Mouse (Mus musculus): Measurements from ENCODE around the gene Gm2056. TPM values are rescaled to one million over a fixed set of nuclear protein-coding genes. Genes with fewer than 3 reads are reported as not detected.
"Not testable (repeated sequence)": the region's sequence is repeated elsewhere in the genome, so short reads cannot be mapped to it uniquely, and the experiment has no call there.

Gm2056 gene
- not detected in 2 replicates for polyA plus RNA-seq (2015; fragmentation: Nextera tagmentation; extraction: Ambion mirVana)

DNA sequence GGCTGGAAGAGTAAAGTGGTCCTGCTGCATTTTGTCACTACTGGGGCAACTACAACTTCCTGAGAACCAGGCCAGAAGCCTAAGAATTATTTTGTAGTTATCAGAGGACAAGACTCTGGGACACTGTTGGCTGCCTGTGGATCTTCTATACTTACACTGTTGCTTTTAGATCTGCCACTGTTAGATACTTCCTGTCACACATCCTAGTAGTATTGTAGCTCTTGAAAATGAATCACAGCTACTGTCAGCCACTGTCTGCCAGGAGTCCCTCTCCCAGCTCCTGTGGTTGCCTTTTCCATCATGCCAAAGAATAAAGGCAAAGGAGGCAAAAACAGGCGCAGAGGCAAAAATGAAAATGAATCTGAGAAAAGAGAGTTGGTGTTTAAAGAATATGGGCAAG, at the start of gene Gm2056:
Gene Gm2056 (plus strand): TSS at position 301 of the 400 bp plus-strand sequence.
- H3K4me1 ChIP-seq; ATAC-seq (replicated peaks; ENCODE audit: low FRiP score); H3K4me2 ChIP-seq; H3K9me3 ChIP-seq (replicated peaks); H3K27me3 ChIP-seq; H3K4me3 ChIP-seq (replicated peaks); H3K36me3 ChIP-seq; H3K27ac ChIP-seq; H3K9ac ChIP-seq: not testable (repeated sequence)
- 89% methylated on average over 1 of the region's 1 CpGs for WGBS

DNA sequence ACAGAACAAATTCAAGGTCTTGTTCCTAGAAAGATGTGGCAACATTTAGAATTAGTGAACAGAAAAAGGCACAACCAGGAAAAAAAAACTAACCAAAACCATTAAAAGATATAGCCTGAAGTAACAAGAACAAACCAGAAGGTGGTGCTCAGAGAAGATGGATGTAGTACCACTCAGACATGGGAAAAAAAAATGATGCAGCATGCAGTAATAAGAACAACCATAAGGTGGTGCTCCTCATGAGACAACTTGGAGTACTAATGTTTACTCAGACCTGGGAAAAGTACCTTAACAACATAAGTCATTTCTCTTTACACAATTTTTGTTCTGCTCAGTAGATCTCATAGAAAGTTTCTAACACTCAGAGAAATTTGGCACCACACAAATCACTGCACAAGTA, 42.8 kb upstream of the Gm2056 start:
- not testable (repeated sequence) for H3K9ac ChIP-seq; ATAC-seq (replicated peaks; ENCODE audit: low FRiP score); H3K4me1 ChIP-seq; H3K9me3 ChIP-seq (replicated peaks); H3K4me3 ChIP-seq (replicated peaks); H3K27ac ChIP-seq; H3K27me3 ChIP-seq; H3K36me3 ChIP-seq; H3K4me2 ChIP-seq

DNA sequence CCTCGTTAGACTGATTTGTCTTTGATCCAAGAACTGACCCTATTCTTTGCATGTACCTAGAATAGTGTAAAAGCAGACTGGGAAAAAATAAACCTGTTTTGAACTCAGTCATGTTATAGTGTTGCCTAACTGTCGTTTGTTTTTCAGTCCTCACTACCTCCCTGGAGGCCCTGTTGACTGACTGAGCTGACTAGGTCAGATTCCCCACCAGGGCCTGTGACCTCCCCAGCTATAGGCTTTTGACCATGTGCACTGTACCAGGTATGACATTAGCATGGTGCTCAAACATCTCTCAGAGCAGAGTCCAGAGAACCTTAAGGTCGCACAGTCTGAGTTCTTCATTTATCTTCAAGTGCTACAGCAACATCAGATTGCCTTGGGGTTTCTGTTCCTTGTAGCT, 22.7 kb upstream of the Gm2056 start:
- H3K27me3 ChIP-seq; H3K4me3 ChIP-seq (replicated peaks); H3K9me3 ChIP-seq (replicated peaks); H3K27ac ChIP-seq; H3K9ac ChIP-seq; H3K4me1 ChIP-seq; H3K4me2 ChIP-seq; ATAC-seq (replicated peaks; ENCODE audit: low FRiP score); H3K36me3 ChIP-seq: not testable (repeated sequence)
- 71% methylated on average over 3 of the region's 3 CpGs for WGBS

DNA sequence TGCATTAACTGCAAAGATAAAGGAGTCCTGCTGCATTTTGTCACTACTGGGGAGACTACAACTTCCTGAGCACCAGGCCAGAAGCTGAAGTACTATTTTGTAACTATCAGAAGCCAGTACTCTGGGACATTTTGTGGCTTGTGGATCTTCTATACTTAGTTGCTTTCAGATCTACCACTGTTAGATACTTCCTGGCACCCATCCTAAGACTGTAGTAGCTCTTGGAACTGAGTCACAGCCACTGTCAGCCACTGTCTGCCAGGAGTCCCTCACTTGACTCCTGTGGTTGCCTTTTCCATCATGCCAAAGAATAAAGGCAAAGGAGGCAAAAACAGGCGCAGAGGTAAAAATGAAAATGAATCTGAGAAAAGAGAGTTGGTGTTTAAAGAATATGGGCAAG, 15.3 kb upstream of the Gm2056 start, which contains the start of gene Gm2075:
Gene Gm2075 (plus strand): TSS at position 301 of the 400 bp plus-strand sequence.
- not testable (repeated sequence) for H3K36me3 ChIP-seq; H3K9ac ChIP-seq; H3K4me3 ChIP-seq (replicated peaks); ATAC-seq (replicated peaks; ENCODE audit: low FRiP score); H3K4me1 ChIP-seq; H3K27ac ChIP-seq; H3K4me2 ChIP-seq; H3K27me3 ChIP-seq; H3K9me3 ChIP-seq (replicated peaks)
- 86% methylated on average over 1 of the region's 1 CpGs for WGBS

DNA sequence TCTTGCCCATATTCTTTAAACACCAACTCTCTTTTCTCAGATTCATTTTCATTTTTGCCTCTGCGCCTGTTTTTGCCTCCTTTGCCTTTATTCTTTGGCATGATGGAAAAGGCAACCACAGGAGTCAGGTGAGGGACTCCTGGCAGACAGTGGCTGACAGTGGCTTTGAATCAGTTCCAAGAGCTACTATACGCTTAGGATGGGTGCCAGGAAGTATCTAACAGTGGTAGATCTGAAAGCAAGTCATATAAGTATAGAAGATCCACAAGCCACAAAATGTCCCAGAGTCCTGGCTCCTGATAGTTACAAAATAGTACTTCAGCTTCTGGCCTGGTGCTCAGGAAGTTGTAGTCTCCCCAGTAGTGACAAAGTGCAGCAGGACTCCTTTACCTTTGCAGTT, 8.1 kb upstream of the Gm2056 start, which contains the start of gene Gm6803:
Gene Gm6803 (minus strand): TSS at position 101 of the 400 bp plus-strand sequence.
- not testable (repeated sequence) for H3K4me3 ChIP-seq (replicated peaks); H3K4me2 ChIP-seq; H3K27me3 ChIP-seq; H3K9me3 ChIP-seq (replicated peaks); H3K36me3 ChIP-seq; H3K27ac ChIP-seq; H3K4me1 ChIP-seq; ATAC-seq (replicated peaks; ENCODE audit: low FRiP score); H3K9ac ChIP-seq
- 83% methylated on average over 2 of the region's 2 CpGs for WGBS

DNA sequence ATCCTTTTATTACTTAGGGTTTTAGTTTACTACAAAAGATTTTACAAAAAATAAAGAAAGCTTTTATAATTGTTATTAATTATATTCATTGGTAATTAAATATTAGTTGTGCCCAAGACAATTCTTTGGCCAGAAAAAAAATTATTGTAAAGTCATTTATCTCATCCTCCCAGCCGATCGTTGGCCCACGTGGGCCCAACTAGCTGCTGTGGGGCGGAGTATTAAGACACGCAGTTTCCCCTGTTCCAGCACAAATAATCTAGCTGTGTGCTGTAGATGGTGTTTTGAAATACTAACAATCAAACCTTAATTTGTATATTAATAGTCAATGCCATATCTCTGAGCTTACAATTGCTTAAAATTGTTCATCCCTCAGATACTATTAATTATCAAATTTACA, 5.4 kb downstream of the Gm2056 start:
- not testable (repeated sequence) for ATAC-seq (replicated peaks; ENCODE audit: low FRiP score); H3K9me3 ChIP-seq (replicated peaks); H3K36me3 ChIP-seq; H3K4me1 ChIP-seq; H3K27me3 ChIP-seq; H3K9ac ChIP-seq; H3K4me2 ChIP-seq; H3K4me3 ChIP-seq (replicated peaks); H3K27ac ChIP-seq
- 92% methylated on average over 5 of the region's 5 CpGs for WGBS

DNA sequence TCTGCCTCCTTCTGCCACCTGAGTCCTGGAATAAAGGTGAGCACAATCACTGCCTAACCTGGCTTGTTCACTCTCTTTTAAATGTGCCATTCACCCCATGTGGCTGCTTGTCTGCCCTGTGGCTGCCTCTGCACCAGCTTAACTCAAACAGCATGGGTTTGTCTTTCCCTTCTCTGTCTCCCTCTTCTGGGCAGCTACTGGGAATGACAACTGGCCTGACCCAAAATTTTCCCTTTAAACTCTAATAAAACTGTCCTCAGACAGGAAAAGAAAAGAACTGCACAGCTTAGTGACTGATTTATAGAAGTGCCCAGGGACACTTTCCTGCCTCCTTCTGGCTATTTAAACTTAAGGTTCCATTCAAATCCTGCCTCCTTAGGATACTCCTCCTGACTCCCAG, 12.3 kb downstream of the Gm2056 start:
- not testable (repeated sequence) for H3K36me3 ChIP-seq; H3K9me3 ChIP-seq (replicated peaks); H3K4me1 ChIP-seq; H3K9ac ChIP-seq; H3K27ac ChIP-seq; H3K4me2 ChIP-seq; H3K4me3 ChIP-seq (replicated peaks); ATAC-seq (replicated peaks; ENCODE audit: low FRiP score); H3K27me3 ChIP-seq

DNA sequence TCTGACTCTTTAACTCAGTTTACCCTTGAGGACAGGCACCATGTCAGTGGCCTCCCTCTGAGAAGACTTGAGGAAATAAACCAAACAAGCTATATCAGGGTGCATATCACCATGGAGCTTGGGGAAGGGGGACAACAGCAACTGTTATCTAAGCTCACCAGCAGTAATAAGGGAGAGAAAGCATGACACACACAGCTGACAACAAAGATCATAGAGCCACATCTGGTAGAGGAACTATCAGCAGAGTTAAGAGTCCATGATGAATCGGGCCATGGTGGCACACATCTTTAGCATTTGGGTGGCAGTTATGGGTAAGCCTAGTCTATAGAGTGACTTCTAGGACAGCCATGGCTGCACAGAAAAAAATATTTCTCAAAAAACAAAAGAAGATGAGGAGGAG, 12.9 kb downstream of the Gm2056 start:
- not testable (repeated sequence) for H3K4me2 ChIP-seq; H3K4me3 ChIP-seq (replicated peaks); H3K9ac ChIP-seq; H3K27ac ChIP-seq; H3K27me3 ChIP-seq; ATAC-seq (replicated peaks; ENCODE audit: low FRiP score); H3K9me3 ChIP-seq (replicated peaks); H3K4me1 ChIP-seq; H3K36me3 ChIP-seq
- 94% methylated on average over 1 of the region's 1 CpGs for WGBS

DNA sequence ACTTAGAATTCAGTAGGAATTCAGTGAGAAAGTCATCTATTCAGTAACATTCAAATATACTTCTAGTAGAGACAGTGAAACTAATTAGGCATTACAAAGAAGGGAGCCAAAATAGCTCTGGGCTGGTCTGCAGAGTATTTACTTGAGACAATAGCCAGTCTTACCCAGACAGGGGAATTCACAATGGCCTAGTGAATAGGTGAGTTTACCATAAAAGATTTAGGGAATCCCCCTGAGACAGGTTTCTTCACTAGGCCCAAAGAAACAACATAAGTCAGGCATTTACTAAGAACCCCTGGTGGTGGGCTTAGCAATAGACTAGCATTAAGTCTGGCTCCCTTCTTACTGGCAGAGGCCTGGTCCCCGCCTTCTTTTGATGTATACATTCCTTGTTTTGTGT, 18.4 kb downstream of the Gm2056 start:
- H3K36me3 ChIP-seq; H3K4me2 ChIP-seq; H3K27ac ChIP-seq; H3K4me3 ChIP-seq (replicated peaks); H3K9ac ChIP-seq; H3K27me3 ChIP-seq; H3K9me3 ChIP-seq (replicated peaks); ATAC-seq (replicated peaks; ENCODE audit: low FRiP score); H3K4me1 ChIP-seq: not testable (repeated sequence)
- WGBS: 85% methylated on average over 1 of the region's 1 CpGs

Other genes with a start within 250 kb of the Gm2056 start
- gene Gm21936, start 231.5 kb upstream of the Gm2056 start, polyA plus RNA-seq (2015; fragmentation: Nextera tagmentation; extraction: Ambion mirVana): not detected in 2 replicates
- not detected in 2 replicates for gene BB287469, start 210.4 kb upstream of the Gm2056 start, polyA plus RNA-seq (2015; fragmentation: Nextera tagmentation; extraction: Ambion mirVana)
- not detected in 2 replicates for gene Gm2001, start 184.7 kb upstream of the Gm2056 start, polyA plus RNA-seq (2015; fragmentation: Nextera tagmentation; extraction: Ambion mirVana)
- not detected in 2 replicates for gene Gm2016, start 152.9 kb upstream of the Gm2056 start, polyA plus RNA-seq (2015; fragmentation: Nextera tagmentation; extraction: Ambion mirVana)
- not detected in 2 replicates for gene Gm2022, start 131.6 kb upstream of the Gm2056 start, polyA plus RNA-seq (2015; fragmentation: Nextera tagmentation; extraction: Ambion mirVana)
- not detected in 2 replicates for gene Gm2035, start 107.1 kb upstream of the Gm2056 start, polyA plus RNA-seq (2015; fragmentation: Nextera tagmentation; extraction: Ambion mirVana)
- gene Gm2042, start 72.9 kb upstream of the Gm2056 start, polyA plus RNA-seq (2015; fragmentation: Nextera tagmentation; extraction: Ambion mirVana): not detected in 2 replicates
- gene Gm2075, start 15.2 kb upstream of the Gm2056 start, polyA plus RNA-seq (2015; fragmentation: Nextera tagmentation; extraction: Ambion mirVana): not detected in 2 replicates
- not detected in 2 replicates for gene Gm6803, start 8.2 kb upstream of the Gm2056 start, polyA plus RNA-seq (2015; fragmentation: Nextera tagmentation; extraction: Ambion mirVana)
- not detected in 2 replicates for gene Gm16368, start 56.7 kb downstream of the Gm2056 start, polyA plus RNA-seq (2015; fragmentation: Nextera tagmentation; extraction: Ambion mirVana)
- gene Gm10436, start 155.1 kb downstream of the Gm2056 start, polyA plus RNA-seq (2015; fragmentation: Nextera tagmentation; extraction: Ambion mirVana): not detected in 2 replicates
- not detected in 2 replicates for gene Gm8332, start 223.1 kb downstream of the Gm2056 start, polyA plus RNA-seq (2015; fragmentation: Nextera tagmentation; extraction: Ambion mirVana)
- gene Gm5662, start 247.5 kb downstream of the Gm2056 start, polyA plus RNA-seq (2015; fragmentation: Nextera tagmentation; extraction: Ambion mirVana): 0.12 and 0.13 TPM in 2 replicates

Data from kidney, embryonic 15.5 days (tissue).